ENCODE assay signal across 27 mouse cellular contexts in the genomic region with DNA sequence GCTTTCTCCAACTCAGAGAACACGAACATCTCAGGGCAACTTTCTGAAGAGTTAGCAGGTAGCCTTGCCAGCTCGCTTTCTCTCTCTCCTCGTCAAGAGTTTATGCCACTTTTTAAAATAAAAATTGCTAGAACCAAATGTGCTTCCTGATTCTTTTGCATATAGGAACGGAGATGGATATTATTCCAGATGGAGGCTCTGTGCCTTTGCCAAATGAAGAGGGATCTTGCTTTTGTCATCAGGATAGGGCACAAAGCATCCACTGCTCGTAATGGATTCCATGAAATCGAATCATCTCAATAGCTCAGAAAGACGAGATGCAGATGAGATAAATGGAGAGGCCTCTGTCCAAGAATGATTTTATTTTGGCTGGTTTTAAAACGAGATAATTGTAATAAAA. TPM values are rescaled to one million over a fixed set of nuclear protein-coding genes. Genes with fewer than 3 reads are reported as not detected.
"Had no signal": no experiment of that assay in that cellular context is flagged by ENCODE, and none has a peak within 500 bp of the region (broad histone marks: within the 10 kb centered on the region; RNA-seq: fewer than 3 reads in every experiment).

No protein-coding gene starts in this region.

- H3K27ac ChIP-seq: kidney, embryonic 15.5 days; liver, embryonic 13.5 days; midbrain, embryonic 15.5 days; neural tube, embryonic 12.5 days; neural tube, embryonic 15.5 days; stomach, embryonic 15.5 days had no signal

- H3K36me3 ChIP-seq: kidney, embryonic 15.5 days; liver, embryonic 13.5 days; midbrain, embryonic 15.5 days; neural tube, embryonic 12.5 days; stomach, embryonic 15.5 days had no signal

- H3K4me2 ChIP-seq: kidney, embryonic 15.5 days; liver, embryonic 13.5 days; midbrain, embryonic 11.5 days; midbrain, embryonic 15.5 days; neural tube, embryonic 12.5 days; neural tube, embryonic 15.5 days; stomach, embryonic 15.5 days had no signal

- H3K4me3 ChIP-seq: kidney, embryonic 15.5 days; liver, embryonic 13.5 days; midbrain, embryonic 15.5 days; neural tube, embryonic 12.5 days; neural tube, embryonic 15.5 days; stomach, embryonic 15.5 days had no signal

- DNase-seq: kidney, adult 11 months; kidney, adult 8-10 months; kidney, postnatal 10 days; kidney, postnatal 36 days; liver, embryonic 13.5 days; lung, adult 2 months; lung, postnatal 14 days; lung, postnatal 4 days; retina, postnatal 1 day; thymus, postnatal 25 days had no signal

- H3K4me1 ChIP-seq: liver, embryonic 13.5 days; neural tube, embryonic 12.5 days; stomach, embryonic 15.5 days had no signal

- H3K27me3 ChIP-seq: kidney, embryonic 15.5 days; liver, embryonic 13.5 days; midbrain, embryonic 15.5 days; neural tube, embryonic 12.5 days; neural tube, embryonic 15.5 days; stomach, embryonic 15.5 days had no signal

- H3K9ac ChIP-seq: kidney, embryonic 15.5 days; liver, embryonic 13.5 days; midbrain, embryonic 15.5 days; neural tube, embryonic 12.5 days; neural tube, embryonic 15.5 days; stomach, embryonic 15.5 days had no signal

- ATAC-seq: midbrain, embryonic 15.5 days had no signal

- H3K9me3 ChIP-seq: kidney, embryonic 15.5 days; liver, embryonic 13.5 days; midbrain, embryonic 15.5 days; neural tube, embryonic 12.5 days; neural tube, embryonic 15.5 days; stomach, embryonic 15.5 days had no signal

RNA-seq across cellular contexts. Expression of gene Gm21954, which starts 28.7 kb away (rescaled TPM):
- total RNA-seq: layer of hippocampus, postnatal 10 days; left cerebral cortex, postnatal 10 days; left cerebral cortex, postnatal 36 days; liver, adult 2 months; megakaryocyte progenitor cell, adult 5-6 weeks; megakaryocyte-erythroid progenitor cell, adult 5-6 weeks had no signal
- polyA plus RNA-seq: kidney, embryonic 15.5 days; limb, embryonic 11.5 days; limb, embryonic 14.5 days; liver, adult 2 months; liver, embryonic 13.5 days; liver, embryonic 16.5 days; lung, adult 2 months; lung, embryonic 16.5 days; midbrain, embryonic 11.5 days; midbrain, embryonic 15.5 days; neural tube, embryonic 12.5 days; neural tube, embryonic 15.5 days; stomach, embryonic 15.5 days; thymus, postnatal 0 days had no signal
